Mouse (Mus musculus): Measurements from ENCODE around the gene Rab3a. TPM values are rescaled to one million over a fixed set of nuclear protein-coding genes. Genes with fewer than 3 reads are reported as not detected.

The Rab3a gene
- polyA plus RNA-seq, 2 experiments: 1.6 to 2.7 TPM

DNA sequence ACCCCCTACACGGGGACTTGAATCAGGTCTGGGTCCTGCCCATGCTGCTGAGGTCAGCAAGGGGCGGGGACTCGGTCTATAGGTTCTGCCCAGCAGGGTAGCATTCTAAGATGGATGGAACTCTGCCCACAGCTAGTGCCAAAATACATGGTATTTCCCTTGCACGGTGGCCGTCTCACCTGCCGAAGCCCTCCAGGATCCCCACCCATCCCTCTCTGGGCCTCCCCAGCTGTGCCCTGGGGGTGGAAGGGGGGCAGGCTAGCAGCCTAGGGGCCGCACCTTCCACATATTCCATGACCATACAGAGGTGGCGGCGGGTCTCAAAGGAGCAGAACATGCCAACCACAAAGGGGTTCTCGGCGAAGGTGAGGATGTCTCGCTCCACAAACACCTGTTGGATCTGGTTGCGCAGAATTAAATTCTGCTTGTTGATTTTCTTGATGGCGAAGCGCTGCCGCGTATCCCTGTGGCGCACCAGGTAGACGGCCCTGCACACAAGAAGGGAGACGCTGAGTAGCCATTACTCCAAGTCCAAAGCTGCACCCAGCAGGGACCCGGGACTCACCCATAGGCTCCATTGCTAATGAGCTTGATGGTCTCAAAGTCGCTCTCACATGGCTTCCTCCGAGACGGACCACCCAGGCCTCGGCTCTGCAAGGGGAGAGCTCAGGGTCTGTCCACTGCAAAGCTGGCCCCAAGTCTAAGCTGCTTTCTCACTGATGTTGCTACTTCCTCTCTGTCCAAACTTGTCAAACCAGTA lies 32.0 kb downstream of the Rab3a start:
- peaks cover 10 to 18% of the 10 kb centered on the region in 2 experiments for H3K4me1 ChIP-seq (replicated peaks; ENCODE audit: control insufficient read depth in 2 of 2, insufficient read depth in 2 of 2, low read length in 1 of 2)
- H3K9ac ChIP-seq (replicated peaks): no peak overlapping the region
- ATAC-seq (ENCODE audit: insufficient read depth): no peak
- TF ChIP-seq EP300 (IDR thresholded peaks at IDR 0.05; ENCODE audit: low read depth): no peak
- no peak for TF ChIP-seq CTCF (IDR thresholded peaks at IDR 0.05; ENCODE audit: low read depth)
- H3K27ac ChIP-seq: no peak overlapping the region
- H3K4me3 ChIP-seq (ENCODE audit: insufficient read depth in 1 of 2, low read depth in 2 of 2, low read length in 2 of 2): no peak overlapping the region
- 86% methylated on average over 25 of the region's 25 CpGs for WGBS (ENCODE audit: insufficient replicate concordance)
- H3K27me3 ChIP-seq (ENCODE audit: control insufficient read depth, insufficient read depth, low read length): no peaks in the 10 kb centered on the region
- H3K9me3 ChIP-seq (ENCODE audit: control insufficient read depth, low read length): no peaks in the 10 kb centered on the region
- H3K36me3 ChIP-seq (replicated peaks; ENCODE audit: control insufficient read depth, insufficient read depth, low read depth): peaks cover 11% of the 10 kb centered on the region
- DNase-seq (ENCODE audit: low read depth in 3 of 3, low spot score in 3 of 3): no peak
- no peak overlapping the region for H3K4me2 ChIP-seq (ENCODE audit: low read depth)

DNA sequence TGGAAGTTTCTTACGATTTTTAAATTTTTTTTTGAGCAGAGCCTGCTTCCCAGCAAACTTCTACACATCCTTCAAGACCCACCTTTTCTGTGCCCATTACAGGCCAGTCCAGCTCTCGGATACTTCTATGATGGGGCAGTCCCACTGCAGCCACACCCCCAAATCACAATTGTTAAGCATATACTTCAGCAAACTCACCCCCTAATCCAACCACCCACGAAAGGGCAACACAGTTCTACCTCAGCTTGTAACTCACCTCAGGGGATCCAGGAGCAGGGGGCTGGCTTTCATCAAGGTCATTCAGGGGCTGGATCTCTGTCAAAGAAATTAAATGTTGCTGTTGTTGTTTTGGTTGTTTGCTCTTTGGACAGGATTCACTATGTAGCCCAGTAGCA lies 32.6 kb downstream of the Rab3a start:
- 73% methylated on average over 3 of the region's 3 CpGs for WGBS (ENCODE audit: insufficient replicate concordance)
- H3K4me1 ChIP-seq (replicated peaks; ENCODE audit: control insufficient read depth in 2 of 2, insufficient read depth in 2 of 2, low read length in 1 of 2): peaks cover 15 to 23% of the 10 kb centered on the region in 2 experiments
- ATAC-seq (ENCODE audit: insufficient read depth): no peak

DNA sequence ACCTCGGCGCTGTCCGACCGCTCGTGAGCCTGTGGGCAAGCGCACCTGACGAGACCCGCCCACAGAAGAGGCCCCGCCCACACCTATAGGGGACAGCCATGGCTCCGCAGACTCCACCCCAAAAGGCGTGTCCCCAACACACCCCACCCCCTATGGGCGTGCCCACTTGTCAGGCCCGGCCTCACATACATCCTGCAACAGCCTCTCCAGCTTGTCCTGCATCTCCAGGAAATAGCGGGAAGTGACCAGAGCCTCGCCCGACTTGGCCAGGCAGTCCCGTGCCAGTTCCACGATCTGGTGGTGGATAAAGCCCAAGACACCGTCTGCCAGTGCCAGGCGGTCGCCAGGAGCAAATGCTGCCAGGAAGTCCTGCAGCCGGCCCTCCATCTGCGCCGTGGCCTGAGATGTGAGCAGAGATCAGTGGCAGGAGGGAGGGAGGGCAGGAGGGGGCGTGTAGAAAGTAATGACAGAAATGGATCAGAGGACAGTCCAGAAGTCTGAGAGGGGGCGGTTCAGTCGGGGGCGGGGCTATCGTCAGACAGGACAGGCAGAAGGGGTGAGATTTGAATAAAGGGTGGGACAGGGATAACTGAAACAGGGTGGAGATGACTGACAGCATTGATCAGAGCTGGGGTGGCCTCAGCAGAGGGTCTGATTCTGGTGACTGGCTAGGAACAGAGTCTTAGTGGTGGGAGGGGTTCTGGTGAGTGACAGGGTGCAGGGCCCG lies 33.6 kb downstream of the Rab3a start:
- H3K27ac ChIP-seq: no peak overlapping the region
- H3K36me3 ChIP-seq (replicated peaks; ENCODE audit: control insufficient read depth, insufficient read depth, low read depth): peaks cover 10% of the 10 kb centered on the region
- DNase-seq (ENCODE audit: low read depth in 3 of 3, low spot score in 3 of 3) (no peak), ATAC-seq (ENCODE audit: insufficient read depth) (no peak)
- peaks cover 17 to 30% of the 10 kb centered on the region in 2 experiments for H3K4me1 ChIP-seq (replicated peaks; ENCODE audit: control insufficient read depth in 2 of 2, insufficient read depth in 2 of 2, low read length in 1 of 2)
- no peaks in the 10 kb centered on the region for H3K27me3 ChIP-seq (ENCODE audit: control insufficient read depth, insufficient read depth, low read length)
- H3K9me3 ChIP-seq (ENCODE audit: control insufficient read depth, low read length): no peaks in the 10 kb centered on the region
- no peak overlapping the region for H3K4me3 ChIP-seq (ENCODE audit: insufficient read depth in 1 of 2, low read depth in 2 of 2, low read length in 2 of 2)
- no peak overlapping the region for H3K9ac ChIP-seq (replicated peaks)
- 69% methylated on average over 30 of the region's 30 CpGs for WGBS (ENCODE audit: insufficient replicate concordance)
- no peak overlapping the region for H3K4me2 ChIP-seq (ENCODE audit: low read depth)
- TF ChIP-seq CTCF (IDR thresholded peaks at IDR 0.05; ENCODE audit: low read depth) (no peak), EP300 (IDR thresholded peaks at IDR 0.05; ENCODE audit: low read depth) (no peak)

More for the DNA sequence above, 32.6 kb downstream of the Rab3a start:
- peaks cover 11% of the 10 kb centered on the region for H3K36me3 ChIP-seq (replicated peaks; ENCODE audit: control insufficient read depth, insufficient read depth, low read depth)
- no peak overlapping the region for H3K4me3 ChIP-seq (ENCODE audit: insufficient read depth in 1 of 2, low read depth in 2 of 2, low read length in 2 of 2)
- H3K4me2 ChIP-seq (ENCODE audit: low read depth): no peak overlapping the region
- H3K9me3 ChIP-seq (ENCODE audit: control insufficient read depth, low read length): no peaks in the 10 kb centered on the region
- no peak overlapping the region for H3K9ac ChIP-seq (replicated peaks)
- TF ChIP-seq CTCF (IDR thresholded peaks at IDR 0.05; ENCODE audit: low read depth) (no peak), EP300 (IDR thresholded peaks at IDR 0.05; ENCODE audit: low read depth) (no peak)
- DNase-seq (ENCODE audit: low read depth in 3 of 3, low spot score in 3 of 3): no peak
- H3K27ac ChIP-seq: no peak overlapping the region
- no peaks in the 10 kb centered on the region for H3K27me3 ChIP-seq (ENCODE audit: control insufficient read depth, insufficient read depth, low read length)

- no peaks in the 10 kb centered on the region for H3K9me3 ChIP-seq (ENCODE audit: control insufficient read depth, low read length)
- no peak overlapping the region for H3K9ac ChIP-seq (replicated peaks)
- WGBS (ENCODE audit: insufficient replicate concordance): 80% methylated on average over 10 of the region's 10 CpGs
- H3K4me3 ChIP-seq (ENCODE audit: insufficient read depth in 1 of 2, low read depth in 2 of 2, low read length in 2 of 2): no peak overlapping the region
- no peak for TF ChIP-seq CTCF (IDR thresholded peaks at IDR 0.05; ENCODE audit: low read depth)
- TF ChIP-seq EP300 (IDR thresholded peaks at IDR 0.05; ENCODE audit: low read depth): no peak
- H3K36me3 ChIP-seq (replicated peaks; ENCODE audit: control insufficient read depth, insufficient read depth, low read depth): peaks cover 8% of the 10 kb centered on the region
- no peak for ATAC-seq (ENCODE audit: insufficient read depth)
- no peak overlapping the region for H3K27ac ChIP-seq
- no peaks in the 10 kb centered on the region for H3K27me3 ChIP-seq (ENCODE audit: control insufficient read depth, insufficient read depth, low read length)
- H3K4me1 ChIP-seq (replicated peaks; ENCODE audit: control insufficient read depth in 2 of 2, insufficient read depth in 2 of 2, low read length in 1 of 2): peaks cover 17 to 33% of the 10 kb centered on the region in 2 experiments
- no peak overlapping the region for H3K4me2 ChIP-seq (ENCODE audit: low read depth)
- no peak for DNase-seq (ENCODE audit: low read depth in 3 of 3, low spot score in 3 of 3)
These were observed 34.6 kb downstream of the Rab3a start for GRCm38 (mm10) chr8:70789046-70789445.

DNA sequence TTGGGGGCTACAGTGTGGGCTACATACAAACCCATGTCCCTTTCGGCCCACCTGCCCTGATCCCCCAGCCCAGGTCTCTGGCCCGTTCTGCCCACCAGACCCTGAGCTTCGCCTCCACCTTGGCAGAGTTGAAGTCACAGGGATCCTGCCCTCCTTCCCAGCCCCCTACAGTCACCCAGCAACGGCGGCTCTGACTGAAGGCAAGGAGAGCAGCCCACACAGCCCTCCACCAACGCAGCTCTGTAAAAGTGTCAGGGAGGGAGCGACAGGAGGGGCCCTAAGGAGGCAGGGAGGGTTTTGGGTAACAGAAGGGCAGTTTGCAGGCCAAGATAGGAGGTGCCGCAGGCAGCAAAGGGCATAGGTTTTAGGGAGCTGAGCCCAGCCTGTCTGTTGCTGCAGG lies 36.4 kb downstream of the Rab3a start:
- Histone ChIP-seq H3K9ac (replicated peaks) (peak overlapping the region; percentile 46), H3K4me1 (replicated peaks; ENCODE audit: control insufficient read depth in 2 of 2, insufficient read depth in 2 of 2, low read length in 1 of 2) (peaks cover 17 to 32% of the 10 kb centered on the region in 2 experiments), H3K4me3 (ENCODE audit: insufficient read depth in 1 of 2, low read depth in 2 of 2, low read length in 2 of 2) (peak overlapping the region; percentile 67 to 68), H3K36me3 (replicated peaks; ENCODE audit: control insufficient read depth, insufficient read depth, low read depth) (peaks cover 3% of the 10 kb centered on the region), H3K9me3 (ENCODE audit: control insufficient read depth, low read length) (no peaks in the 10 kb centered on the region), H3K27ac (no peak overlapping the region), H3K27me3 (ENCODE audit: control insufficient read depth, insufficient read depth, low read length) (peaks cover 5% of the 10 kb centered on the region; the same call in 1 of the 2 replicates), H3K4me2 (ENCODE audit: low read depth) (peak overlapping the region; percentile 74)
- WGBS (ENCODE audit: insufficient replicate concordance): 47% methylated on average over 8 of the region's 8 CpGs
- no peak for DNase-seq (ENCODE audit: low read depth in 3 of 3, low spot score in 3 of 3)
- no peak for ATAC-seq (ENCODE audit: insufficient read depth)
- TF ChIP-seq EP300 (IDR thresholded peaks at IDR 0.05; ENCODE audit: low read depth): no peak
- TF ChIP-seq CTCF (IDR thresholded peaks at IDR 0.05; ENCODE audit: low read depth): no peak
